Mouse (Mus musculus) thymus, postnatal 25 days (tissue): ENCODE measurements around the gene 4930516K23Rik.

Experiments used
- DNase-seq: peaks from one replicate; pipeline ENCODE4 v3.0.0; 2022

4930516K23Rik gene

DNA sequence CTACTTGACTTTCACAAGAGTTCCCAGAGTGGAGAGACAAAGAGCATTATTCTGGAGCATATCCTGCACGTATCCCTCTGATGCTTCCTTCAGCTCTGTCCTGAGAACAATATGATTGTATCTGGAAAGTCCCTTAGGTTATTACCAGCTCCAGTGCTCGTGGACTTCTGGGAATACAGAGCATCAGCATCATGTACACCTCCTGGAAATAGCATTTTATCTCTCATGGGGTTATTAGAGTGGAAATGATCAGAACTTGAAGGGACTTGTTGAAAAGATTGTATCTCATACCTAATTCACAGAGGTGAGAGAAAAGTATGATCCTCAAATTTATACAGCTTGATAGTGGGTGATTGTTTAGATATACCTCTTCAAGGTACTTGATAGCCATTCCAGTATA is at the start of gene 4930516K23Rik:
Gene 4930516K23Rik, minus strand, starts transcription at position 101 of the 400 bp plus-strand sequence.
- no peak for DNase-seq

- DNase-seq, result no peak
These were observed 43.4 kb upstream of the 4930516K23Rik start, which contains the start of gene Olfr646 for GRCm38 (mm10) chr7:104104757-104104972. Gene Olfr646 (plus strand): TSS chr7:104104873.

GRCm38 (mm10) chr7:104103913-104104756 is 42.9 kb upstream of the 4930516K23Rik start:
- no peak for DNase-seq

DNA sequence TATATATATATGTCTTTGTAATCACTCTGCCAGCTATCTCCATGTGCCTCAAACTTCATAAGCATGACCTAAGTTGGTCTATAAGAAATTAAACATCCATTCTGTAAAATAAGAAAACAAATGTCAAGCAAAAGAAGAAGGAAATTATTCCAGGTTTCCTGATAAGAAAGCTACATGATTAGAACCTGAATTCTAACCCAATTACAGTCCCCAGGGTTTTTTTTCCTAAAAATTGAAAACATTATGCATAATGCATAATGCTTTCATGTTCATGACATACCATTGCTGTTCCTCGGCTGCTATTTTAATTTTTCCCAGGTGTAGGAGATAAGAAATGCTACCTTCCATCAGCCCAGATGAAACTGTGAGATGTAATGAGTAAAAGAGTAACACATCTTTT is 24.1 kb upstream of the 4930516K23Rik start, which contains the start of gene Olfr645:
Gene Olfr645, minus strand, starts transcription at position 101 of the 400 bp plus-strand sequence.
- DNase-seq, result no peak

- no peak for DNase-seq
These were observed 10.5 kb upstream of the 4930516K23Rik start, which contains the start of gene Olfr644 for GRCm38 (mm10) chr7:104071769-104072168. Gene Olfr644 (minus strand): TSS chr7:104071869.

GRCm38 (mm10) chr7:104059215-104059614 is 2.0 kb downstream of the 4930516K23Rik start:
- no peak for DNase-seq

GRCm38 (mm10) chr7:104052566-104052965 is 8.7 kb downstream of the 4930516K23Rik start, which contains the start of gene Olfr642:
Gene Olfr642 (minus strand): TSS chr7:104052666.
- no peak for DNase-seq

DNA sequence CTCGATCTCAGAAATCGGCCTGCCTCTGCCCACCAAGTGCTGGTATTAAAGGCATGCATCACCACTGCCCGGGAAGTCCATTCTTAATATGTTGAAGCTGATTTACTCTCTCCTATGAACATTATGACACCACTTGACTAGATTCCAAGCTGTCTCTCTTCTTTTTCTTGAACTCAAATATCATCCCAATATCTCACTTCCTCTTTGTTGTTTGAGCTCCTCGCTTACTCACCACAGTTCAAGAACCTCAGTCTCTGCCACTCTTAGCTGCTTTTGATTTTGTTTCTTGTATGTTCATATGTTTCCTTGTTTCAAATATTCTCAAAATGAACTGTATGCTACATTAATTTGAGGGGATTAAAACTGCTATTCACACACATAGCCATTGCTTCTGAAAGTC is 10.5 kb downstream of the 4930516K23Rik start:
- DNase-seq, result no peak

GRCm38 (mm10) chr7:104035145-104035544 is 26.1 kb downstream of the 4930516K23Rik start, which contains the start of gene Olfr641:
Gene Olfr641 (plus strand): TSS chr7:104035445.
- no peak for DNase-seq

DNA sequence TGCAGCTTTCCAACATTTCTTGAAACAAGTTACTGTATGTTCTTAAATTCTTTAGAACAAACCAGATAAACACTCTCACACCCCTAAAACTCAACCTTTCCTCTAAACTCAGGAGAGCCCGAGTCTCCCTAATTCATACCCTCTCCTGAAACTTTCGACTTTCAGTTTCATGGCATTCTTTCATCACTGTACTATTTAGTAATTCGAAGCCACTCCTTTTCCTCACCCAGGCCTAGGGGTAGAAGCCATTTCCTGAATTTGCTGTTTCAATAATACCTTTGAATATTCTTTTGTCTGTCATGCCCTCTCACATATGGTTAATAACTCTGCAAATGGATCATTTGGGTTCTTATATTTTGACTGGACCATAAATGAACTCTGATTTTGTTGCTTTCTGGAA is 34.3 kb downstream of the 4930516K23Rik start:
- no peak for DNase-seq

- DNase-seq, result no peak
These were observed 35.8 kb downstream of the 4930516K23Rik start, which contains the start of gene Olfr640 for GRCm38 (mm10) chr7:104025473-104025872. Gene Olfr640 (minus strand): TSS chr7:104025573.

- no peak for DNase-seq
These were observed 39.6 kb downstream of the 4930516K23Rik start for GRCm38 (mm10) chr7:104021651-104022050.

- DNase-seq, result no peak
These were observed 42.3 kb downstream of the 4930516K23Rik start for GRCm38 (mm10) chr7:104018953-104019352.

- DNase-seq, result no peak
These were observed 44.0 kb downstream of the 4930516K23Rik start, which contains the start of gene Olfr639 for GRCm38 (mm10) chr7:104017203-104017602. Gene Olfr639 (minus strand): TSS chr7:104017303.
